Mouse (Mus musculus): ENCODE measurements around the gene Nfic. TPM values are rescaled to one million over a fixed set of nuclear protein-coding genes. Genes with fewer than 3 reads are reported as not detected.

The Nfic gene
- polyA plus RNA-seq, 1 experiment, result 26.7 TPM

DNA sequence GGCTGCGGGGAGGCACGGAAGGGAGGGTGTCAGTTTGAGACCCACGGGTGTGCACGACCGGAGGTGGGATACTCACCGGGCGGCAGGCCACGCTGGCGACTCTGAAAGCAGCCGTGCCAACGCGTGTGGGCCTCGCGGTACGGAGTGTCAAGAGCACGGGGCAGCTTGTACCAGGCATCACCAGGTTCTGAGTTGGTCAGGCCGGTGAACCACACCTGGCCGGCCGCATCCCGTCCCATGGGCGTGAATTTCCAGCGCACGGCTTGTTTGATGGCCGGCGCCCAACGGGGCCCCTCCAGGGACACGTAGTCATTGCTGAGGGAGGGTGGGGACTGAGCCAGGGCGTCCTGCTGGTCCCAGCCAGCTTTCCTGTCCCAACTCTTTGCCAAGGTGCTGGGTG lies 90.8 kb downstream of the Nfic start:
- no peak overlapping the region for H3K27ac ChIP-seq (ENCODE audit: control insufficient read depth, insufficient read depth, low read length)
- DNase-seq, result no peak
- H3K4me1 ChIP-seq (replicated peaks; ENCODE audit: control insufficient read depth, insufficient read depth, low read length), result no peaks in the 10 kb centered on the region
- H3K27me3 ChIP-seq (ENCODE audit: control insufficient read depth, insufficient read depth, low read length), result no peaks in the 10 kb centered on the region
- WGBS, result 95% methylated on average over 28 of the region's 28 CpGs
- H3K4me3 ChIP-seq (ENCODE audit: control insufficient read depth, insufficient read depth, low read length), result no peak overlapping the region
- peaks cover 24% of the 10 kb centered on the region for H3K36me3 ChIP-seq (ENCODE audit: control insufficient read depth, insufficient read depth, low read length)
- no peak for TF ChIP-seq CTCF (IDR thresholded peaks at IDR 0.05; ENCODE audit: borderline replicate concordance, control insufficient read depth, extremely low read depth, insufficient read depth, low read length, poor library complexity)
- no peak for TF ChIP-seq POLR2A (IDR thresholded peaks at IDR 0.05; ENCODE audit: control insufficient read depth, extremely low read depth, insufficient read depth, low read length, poor library complexity)

DNA sequence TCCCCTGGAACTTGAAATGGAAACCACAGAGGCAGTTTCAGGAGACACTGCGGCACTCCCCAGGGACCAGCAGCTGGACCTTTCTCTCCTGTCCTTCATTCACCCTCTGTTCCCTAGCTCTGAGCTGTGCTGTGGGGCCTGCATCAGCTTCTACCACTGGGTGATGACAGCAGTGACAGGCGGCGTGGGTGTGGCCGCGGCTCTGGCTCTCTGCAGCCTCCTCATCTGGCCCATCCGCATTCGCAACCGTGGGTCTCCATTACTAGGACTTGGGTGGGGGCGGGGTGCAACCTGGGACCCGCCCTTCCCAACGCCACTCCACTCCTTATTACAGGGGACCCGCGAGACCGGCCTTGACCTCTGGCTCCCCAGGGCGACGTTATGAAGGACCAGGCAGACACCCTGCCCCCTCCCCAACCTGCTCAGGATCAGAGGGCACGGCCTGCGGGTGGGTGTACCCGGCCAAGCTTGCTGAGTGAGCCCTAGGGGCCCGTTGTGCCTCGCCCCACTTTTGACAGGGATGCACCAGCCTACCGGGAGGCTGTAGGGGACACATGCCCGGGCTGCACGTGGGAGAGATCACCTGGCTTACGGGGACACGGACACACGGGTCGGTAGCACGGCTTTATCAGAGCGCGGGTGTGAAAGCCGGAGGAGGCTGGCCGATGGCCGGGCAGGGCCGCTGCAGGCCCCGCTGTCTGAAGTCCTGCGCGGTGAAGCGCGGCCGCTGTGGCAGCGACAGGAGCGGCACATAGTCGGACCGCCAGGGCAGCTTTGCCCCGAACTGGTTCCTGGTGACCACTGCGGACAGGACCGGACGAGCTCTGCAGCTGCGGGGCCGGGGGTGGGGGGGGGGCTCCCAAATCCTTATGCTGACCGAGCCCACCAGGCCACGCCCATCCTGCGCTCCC lies 91.7 kb downstream of the Nfic start:
- no peak overlapping the region for H3K27ac ChIP-seq (ENCODE audit: control insufficient read depth, insufficient read depth, low read length)

DNA sequence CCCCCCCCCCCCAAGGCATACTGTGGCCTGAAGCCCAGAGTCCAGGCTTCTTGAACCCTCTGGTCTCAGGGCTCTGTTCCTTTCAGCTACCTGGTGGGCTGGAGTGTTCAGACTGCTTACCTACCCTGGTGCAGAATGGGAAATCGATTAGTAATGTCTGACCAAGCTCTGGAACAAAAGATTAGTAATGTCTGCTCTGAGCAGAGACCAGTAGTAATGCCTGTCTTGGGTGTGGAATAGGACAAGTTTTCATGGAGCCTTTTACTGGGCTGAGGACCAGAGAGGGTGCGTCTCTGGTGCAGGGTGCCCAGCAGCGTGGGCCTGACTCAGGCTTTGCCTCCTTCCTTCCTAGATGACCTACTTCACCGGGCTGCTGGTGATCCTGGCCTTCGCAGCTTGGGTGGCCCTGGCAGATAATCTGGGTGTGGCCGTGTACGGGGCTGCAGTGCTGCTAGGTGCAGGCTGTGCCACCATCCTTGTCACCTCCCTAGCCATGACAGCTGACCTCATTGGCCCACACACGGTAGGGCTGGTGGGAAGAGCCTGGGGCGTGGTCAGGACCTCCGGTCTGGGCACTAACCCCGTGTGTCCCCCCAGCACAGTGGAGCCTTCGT lies 93.0 kb downstream of the Nfic start:
- 98% methylated on average over 12 of the region's 12 CpGs for WGBS
- DNase-seq, result no peak
- peaks cover 17% of the 10 kb centered on the region for H3K4me1 ChIP-seq (replicated peaks; ENCODE audit: control insufficient read depth, insufficient read depth, low read length)
- no peak overlapping the region for H3K27ac ChIP-seq (ENCODE audit: control insufficient read depth, insufficient read depth, low read length)
- no peak for TF ChIP-seq POLR2A (IDR thresholded peaks at IDR 0.05; ENCODE audit: control insufficient read depth, extremely low read depth, insufficient read depth, low read length, poor library complexity)
- TF ChIP-seq CTCF (IDR thresholded peaks at IDR 0.05; ENCODE audit: borderline replicate concordance, control insufficient read depth, extremely low read depth, insufficient read depth, low read length, poor library complexity), result no peak
- H3K27me3 ChIP-seq (ENCODE audit: control insufficient read depth, insufficient read depth, low read length), result no peaks in the 10 kb centered on the region
- H3K4me3 ChIP-seq (ENCODE audit: control insufficient read depth, insufficient read depth, low read length), result no peak overlapping the region
- H3K36me3 ChIP-seq (ENCODE audit: control insufficient read depth, insufficient read depth, low read length), result peaks cover 9% of the 10 kb centered on the region

More for the DNA sequence above, 91.7 kb downstream of the Nfic start:
- 94% methylated on average over 54 of the region's 54 CpGs for WGBS
- DNase-seq, result no peak
- H3K4me1 ChIP-seq (replicated peaks; ENCODE audit: control insufficient read depth, insufficient read depth, low read length), result peaks cover 6% of the 10 kb centered on the region
- no peak for TF ChIP-seq POLR2A (IDR thresholded peaks at IDR 0.05; ENCODE audit: control insufficient read depth, extremely low read depth, insufficient read depth, low read length, poor library complexity)
- no peak for TF ChIP-seq CTCF (IDR thresholded peaks at IDR 0.05; ENCODE audit: borderline replicate concordance, control insufficient read depth, extremely low read depth, insufficient read depth, low read length, poor library complexity)
- peaks cover 19% of the 10 kb centered on the region for H3K36me3 ChIP-seq (ENCODE audit: control insufficient read depth, insufficient read depth, low read length)
- H3K27me3 ChIP-seq (ENCODE audit: control insufficient read depth, insufficient read depth, low read length), result no peaks in the 10 kb centered on the region
- H3K4me3 ChIP-seq (ENCODE audit: control insufficient read depth, insufficient read depth, low read length), result no peak overlapping the region

DNA sequence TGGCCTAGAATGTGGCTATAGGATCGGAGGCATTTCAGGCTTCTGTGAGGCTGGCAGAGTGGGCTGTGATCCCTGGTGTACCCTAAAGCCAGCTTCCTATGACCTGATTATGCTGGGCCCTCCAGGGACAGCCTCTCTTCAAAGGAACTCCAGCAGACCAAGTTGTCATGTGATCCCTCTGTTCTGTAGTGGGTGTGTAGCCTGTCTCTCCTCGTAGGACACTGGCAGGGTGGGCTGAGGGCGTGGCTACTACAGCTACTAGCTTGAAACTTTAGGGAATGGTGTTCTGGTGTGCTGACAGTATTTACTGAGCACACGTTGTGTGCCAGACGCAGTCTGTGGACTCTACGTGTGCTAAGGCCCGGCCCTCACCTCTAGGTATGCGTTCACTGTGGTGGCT lies 94.7 kb downstream of the Nfic start:
- WGBS, result 88% methylated on average over 8 of the region's 8 CpGs

DNA sequence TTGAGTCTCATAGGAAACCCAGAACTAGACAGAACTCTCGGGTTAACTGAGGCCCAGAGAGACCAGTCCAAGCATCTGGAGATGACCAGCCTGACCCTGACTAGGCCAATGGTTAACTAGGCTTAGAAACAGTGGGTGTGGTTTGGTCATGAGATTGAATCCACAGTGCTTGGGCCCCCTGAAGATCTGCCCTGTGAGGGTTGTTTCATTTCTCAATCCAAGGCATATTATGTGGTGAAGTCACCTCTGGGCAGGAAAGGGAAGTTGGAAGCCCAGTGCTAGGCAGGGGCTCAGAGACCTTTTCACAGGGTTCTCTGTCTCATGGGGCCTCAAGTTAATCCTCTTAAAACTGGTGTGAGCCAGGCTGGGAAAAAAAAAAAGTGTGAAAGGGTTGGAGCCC lies 96.6 kb downstream of the Nfic start:
- no peak overlapping the region; the same call in 1 of the 2 replicates for H3K27ac ChIP-seq (ENCODE audit: control insufficient read depth, insufficient read depth, low read length)
- H3K4me3 ChIP-seq (ENCODE audit: control insufficient read depth, insufficient read depth, low read length), result no peak overlapping the region
- DNase-seq, result no peak

More for the DNA sequence above, 94.7 kb downstream of the Nfic start:
- DNase-seq, result no peak
- no peaks in the 10 kb centered on the region for H3K36me3 ChIP-seq (ENCODE audit: control insufficient read depth, insufficient read depth, low read length)
- TF ChIP-seq POLR2A (IDR thresholded peaks at IDR 0.05; ENCODE audit: control insufficient read depth, extremely low read depth, insufficient read depth, low read length, poor library complexity), result no peak
- TF ChIP-seq CTCF (IDR thresholded peaks at IDR 0.05; ENCODE audit: borderline replicate concordance, control insufficient read depth, extremely low read depth, insufficient read depth, low read length, poor library complexity), result no peak
- no peak overlapping the region for H3K4me3 ChIP-seq (ENCODE audit: control insufficient read depth, insufficient read depth, low read length)
- no peaks in the 10 kb centered on the region for H3K27me3 ChIP-seq (ENCODE audit: control insufficient read depth, insufficient read depth, low read length)
- no peak overlapping the region for H3K27ac ChIP-seq (ENCODE audit: control insufficient read depth, insufficient read depth, low read length)
- H3K4me1 ChIP-seq (replicated peaks; ENCODE audit: control insufficient read depth, insufficient read depth, low read length), result peaks cover 28% of the 10 kb centered on the region

DNA sequence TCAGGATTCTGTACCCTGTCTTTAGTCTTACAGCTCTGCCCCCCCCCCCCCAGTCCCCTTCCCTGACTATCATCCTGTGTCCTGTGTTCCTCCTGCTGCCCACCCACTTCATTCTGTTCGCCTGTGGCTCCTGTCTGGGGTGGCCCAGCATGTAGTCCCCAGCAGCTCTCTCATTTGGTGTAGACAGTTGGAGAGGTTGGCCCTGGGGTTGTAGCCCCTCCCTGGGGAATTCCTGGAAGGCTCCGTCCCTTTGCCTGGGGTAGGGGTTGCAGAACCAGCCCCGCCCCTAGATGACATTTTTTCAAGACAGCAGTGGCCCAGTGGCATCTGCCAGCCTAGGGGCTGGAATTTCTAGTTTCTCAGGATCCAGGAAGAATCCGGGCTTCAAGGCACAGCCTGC lies 97.2 kb downstream of the Nfic start:
- Histone ChIP-seq H3K4me1 (replicated peaks; ENCODE audit: control insufficient read depth, insufficient read depth, low read length) (peaks cover 28% of the 10 kb centered on the region), H3K27ac (ENCODE audit: control insufficient read depth, insufficient read depth, low read length) (no peak overlapping the region), H3K36me3 (ENCODE audit: control insufficient read depth, insufficient read depth, low read length) (no peaks in the 10 kb centered on the region), H3K4me3 (ENCODE audit: control insufficient read depth, insufficient read depth, low read length) (peak overlapping the region; percentile 64), H3K27me3 (ENCODE audit: control insufficient read depth, insufficient read depth, low read length) (no peaks in the 10 kb centered on the region)
- 35% methylated on average over 4 of the region's 4 CpGs for WGBS
- no peak for DNase-seq
- no peak for TF ChIP-seq CTCF (IDR thresholded peaks at IDR 0.05; ENCODE audit: borderline replicate concordance, control insufficient read depth, extremely low read depth, insufficient read depth, low read length, poor library complexity)
- no peak for TF ChIP-seq POLR2A (IDR thresholded peaks at IDR 0.05; ENCODE audit: control insufficient read depth, extremely low read depth, insufficient read depth, low read length, poor library complexity)

More for the DNA sequence above, 96.6 kb downstream of the Nfic start:
- Histone ChIP-seq H3K4me1 (replicated peaks; ENCODE audit: control insufficient read depth, insufficient read depth, low read length) (peaks cover 28% of the 10 kb centered on the region), H3K27me3 (ENCODE audit: control insufficient read depth, insufficient read depth, low read length) (no peaks in the 10 kb centered on the region), H3K36me3 (ENCODE audit: control insufficient read depth, insufficient read depth, low read length) (no peaks in the 10 kb centered on the region)
- 50% methylated on average over 1 of the region's 1 CpGs for WGBS
- TF ChIP-seq CTCF (IDR thresholded peaks at IDR 0.05; ENCODE audit: borderline replicate concordance, control insufficient read depth, extremely low read depth, insufficient read depth, low read length, poor library complexity) (no peak), POLR2A (IDR thresholded peaks at IDR 0.05; ENCODE audit: control insufficient read depth, extremely low read depth, insufficient read depth, low read length, poor library complexity) (no peak)

All from thymus, adult 2 months (tissue).